Mouse (Mus musculus): ENCODE measurements around the gene Jkamp.
"Not testable (repeated sequence)": the region's sequence is repeated elsewhere in the genome, so short reads cannot be mapped to it uniquely, and the experiment has no call there.

The Jkamp gene

DNA sequence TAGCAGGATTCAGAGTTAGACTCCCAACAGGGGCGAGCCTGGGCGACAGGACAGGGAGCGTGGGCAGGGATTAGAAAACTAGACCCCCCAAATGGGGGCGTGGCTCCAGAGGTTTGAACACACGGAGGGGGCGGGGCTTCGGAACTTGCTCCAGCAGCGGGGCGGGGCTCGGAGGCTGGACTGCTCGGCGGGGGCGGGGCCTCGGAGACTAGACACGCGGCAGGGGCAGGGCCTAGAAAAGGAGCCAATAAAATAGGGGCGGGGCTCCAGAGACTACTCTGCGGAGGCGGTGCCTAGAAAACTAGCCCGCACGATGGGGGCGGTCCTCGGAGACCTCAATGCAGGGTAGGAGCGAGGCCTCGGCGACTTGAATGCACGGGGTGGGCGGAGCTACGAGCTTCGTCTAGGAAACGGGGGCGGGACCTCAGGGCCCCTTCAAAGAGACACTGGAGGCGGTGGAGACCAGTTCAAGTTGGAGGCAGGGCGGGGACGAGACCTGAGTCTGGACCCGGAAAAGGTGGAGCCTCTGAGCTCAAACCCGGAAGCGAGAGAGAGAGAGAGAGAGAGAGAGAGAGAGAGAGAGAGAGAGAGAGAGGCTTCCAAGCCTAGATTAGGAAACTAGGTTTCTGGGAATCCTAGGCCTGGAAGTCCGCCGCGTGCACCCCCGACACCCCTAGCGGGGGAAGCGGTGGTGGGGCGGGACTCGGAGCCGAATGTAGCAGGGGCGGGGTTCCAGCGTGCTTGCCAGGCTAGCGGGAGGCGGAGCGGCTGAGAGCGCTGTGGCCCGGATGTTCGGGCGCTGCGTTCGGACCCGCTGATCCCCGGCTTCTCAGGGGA lies at the start of gene Jkamp, which contains the start of gene L3hypdh:
TSS of gene Jkamp (plus strand) at position 261 of the 837 bp plus-strand sequence.
TSS of gene L3hypdh (minus strand) at position 111 of the 837 bp plus-strand sequence.
- peak; percentile 99 for DNase-seq (ENCODE audit: low read depth)

DNA sequence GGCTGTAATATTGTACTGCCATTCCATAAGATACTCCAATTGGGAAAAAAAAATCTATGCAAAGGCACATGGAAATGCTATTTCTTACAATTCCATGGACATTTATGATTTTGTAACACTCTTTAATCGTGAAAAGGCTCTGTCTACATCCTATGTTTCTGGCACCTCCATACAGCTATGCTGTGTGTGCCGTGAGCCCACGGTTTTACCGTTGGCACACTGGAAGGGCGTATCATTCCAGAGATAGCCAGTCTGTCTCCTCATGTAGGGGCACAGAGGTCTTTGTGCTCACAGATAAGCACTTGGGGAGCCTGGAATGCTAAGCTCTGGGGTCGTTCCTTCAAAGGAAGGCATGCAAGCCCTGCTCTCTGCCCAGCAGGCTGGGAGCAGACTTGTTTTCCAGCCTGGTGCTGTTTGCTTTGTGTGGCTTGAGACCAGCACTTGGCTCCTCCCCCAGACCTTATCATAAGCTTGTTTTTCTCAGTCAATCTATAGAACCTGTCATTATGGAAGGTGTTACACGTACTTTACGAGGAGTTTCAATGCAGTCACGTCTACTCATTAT lies 49.2 kb upstream of the Jkamp start:
- DNase-seq (ENCODE audit: low read depth): no peak

- DNase-seq (ENCODE audit: low read depth): no peak
These were observed 48.3 kb upstream of the Jkamp start for GRCm38 (mm10) chr12:72037049-72037448.

GRCm38 (mm10) chr12:72038866-72039265 lies 46.5 kb upstream of the Jkamp start:
- no peak for DNase-seq (ENCODE audit: low read depth)

- DNase-seq (ENCODE audit: low read depth): no peak
These were observed 45.9 kb upstream of the Jkamp start for GRCm38 (mm10) chr12:72039501-72039900.

DNA sequence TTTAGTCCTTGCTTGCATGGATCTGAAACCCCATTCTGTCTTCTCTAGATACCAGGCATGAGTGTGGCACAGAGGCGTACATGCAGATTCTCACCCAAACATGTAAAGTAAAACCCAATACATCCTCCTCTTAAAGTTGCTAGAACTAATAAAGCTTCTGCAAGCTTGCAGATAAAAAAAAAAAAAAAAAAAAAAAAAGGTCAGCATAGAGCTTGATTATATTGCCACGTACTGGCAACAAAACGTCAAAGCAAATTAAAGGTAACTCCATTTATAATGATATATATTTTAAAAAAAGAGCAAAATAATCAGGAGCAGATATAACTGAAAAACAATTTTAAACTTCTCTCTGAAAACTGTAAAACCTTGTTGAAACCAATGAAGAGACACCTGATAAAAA lies 44.2 kb upstream of the Jkamp start:
- no peak for DNase-seq (ENCODE audit: low read depth)

DNA sequence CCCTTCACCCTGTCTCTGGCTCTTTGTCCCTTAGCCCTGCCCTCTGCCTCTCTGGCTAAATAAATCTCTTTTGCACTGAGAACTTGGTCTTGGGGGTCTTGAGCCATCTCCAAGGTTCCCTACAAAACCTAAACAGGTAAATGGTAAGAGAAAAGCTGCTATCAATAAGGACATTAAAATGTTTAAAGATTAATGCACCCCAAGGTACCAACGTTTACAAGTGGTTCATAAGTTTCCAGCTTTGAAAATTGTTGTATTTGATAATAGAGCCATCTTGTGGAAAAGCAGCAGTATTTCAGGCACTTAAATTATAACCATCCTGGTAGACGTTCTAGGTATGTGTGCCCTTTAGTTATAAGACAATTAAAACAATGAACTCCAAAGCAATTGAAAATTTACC lies 37.9 kb upstream of the Jkamp start:
- no peak for DNase-seq (ENCODE audit: low read depth)

GRCm38 (mm10) chr12:72050156-72050555 lies 35.2 kb upstream of the Jkamp start:
- DNase-seq (ENCODE audit: low read depth): not testable (repeated sequence)

DNA sequence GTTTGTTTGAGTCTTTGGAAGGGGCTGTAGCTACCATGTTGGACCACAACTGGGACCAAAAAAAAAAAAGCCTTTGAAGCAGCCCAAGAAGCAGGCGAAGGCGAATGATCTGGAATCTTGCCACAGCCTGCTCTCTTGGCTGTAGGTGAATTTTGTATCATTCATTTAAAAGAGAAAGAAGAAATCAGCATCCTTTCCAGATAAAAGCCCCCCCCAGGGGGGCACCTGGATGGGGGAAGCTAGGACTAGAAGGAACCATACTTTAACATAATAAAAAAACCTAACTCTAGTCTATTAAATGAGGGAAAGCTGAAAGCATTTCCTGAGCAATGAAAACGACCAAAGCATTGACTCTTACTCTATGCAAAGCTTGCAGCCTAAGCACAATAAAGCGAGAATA lies 34.6 kb upstream of the Jkamp start:
- no peak for DNase-seq (ENCODE audit: low read depth)

GRCm38 (mm10) chr12:72052571-72052970 lies 32.8 kb upstream of the Jkamp start:
- DNase-seq (ENCODE audit: low read depth): no peak

DNA sequence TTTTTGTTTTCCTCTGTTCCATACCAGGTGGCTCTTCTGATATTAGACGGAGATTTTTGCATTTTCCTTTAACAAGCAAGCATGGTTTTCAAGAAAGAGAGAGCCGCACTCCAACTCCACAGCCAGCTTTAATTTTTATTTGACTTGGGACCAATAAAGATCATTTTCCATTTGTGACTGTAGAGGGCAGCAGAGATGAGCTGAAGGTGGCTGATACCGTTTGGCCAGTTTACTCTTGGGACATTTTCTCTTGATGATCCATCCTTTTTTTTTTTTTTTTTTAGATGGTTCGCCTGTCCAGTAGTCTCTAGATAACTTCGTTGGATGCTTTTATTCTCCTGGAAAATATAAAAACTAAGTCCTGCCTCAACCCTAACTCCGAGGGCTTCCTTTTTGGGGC lies 32.1 kb upstream of the Jkamp start:
- no peak for DNase-seq (ENCODE audit: low read depth)

DNA sequence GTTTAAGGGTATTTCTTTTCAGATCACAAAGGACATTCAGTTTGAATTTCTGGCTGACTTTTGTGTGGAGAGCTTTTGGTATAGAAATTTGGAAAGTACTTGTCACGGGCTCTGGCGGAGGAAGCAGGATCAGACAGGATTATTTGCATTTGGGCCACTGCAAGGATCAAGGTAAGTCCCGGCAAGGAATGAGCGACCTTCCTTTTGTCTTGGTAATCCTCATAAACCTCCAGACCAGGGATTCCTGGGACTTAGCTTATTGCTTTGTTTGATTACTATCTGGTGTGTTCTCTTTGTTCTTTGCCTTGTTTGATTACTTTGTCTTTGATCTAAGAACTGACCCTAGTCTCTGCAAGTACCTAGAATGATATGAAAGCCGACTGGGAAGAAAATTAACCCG lies 31.5 kb upstream of the Jkamp start:
- no peak for DNase-seq (ENCODE audit: low read depth)

- DNase-seq (ENCODE audit: low read depth): no peak
These were observed 27.6 kb upstream of the Jkamp start for GRCm38 (mm10) chr12:72057780-72058179.

DNA sequence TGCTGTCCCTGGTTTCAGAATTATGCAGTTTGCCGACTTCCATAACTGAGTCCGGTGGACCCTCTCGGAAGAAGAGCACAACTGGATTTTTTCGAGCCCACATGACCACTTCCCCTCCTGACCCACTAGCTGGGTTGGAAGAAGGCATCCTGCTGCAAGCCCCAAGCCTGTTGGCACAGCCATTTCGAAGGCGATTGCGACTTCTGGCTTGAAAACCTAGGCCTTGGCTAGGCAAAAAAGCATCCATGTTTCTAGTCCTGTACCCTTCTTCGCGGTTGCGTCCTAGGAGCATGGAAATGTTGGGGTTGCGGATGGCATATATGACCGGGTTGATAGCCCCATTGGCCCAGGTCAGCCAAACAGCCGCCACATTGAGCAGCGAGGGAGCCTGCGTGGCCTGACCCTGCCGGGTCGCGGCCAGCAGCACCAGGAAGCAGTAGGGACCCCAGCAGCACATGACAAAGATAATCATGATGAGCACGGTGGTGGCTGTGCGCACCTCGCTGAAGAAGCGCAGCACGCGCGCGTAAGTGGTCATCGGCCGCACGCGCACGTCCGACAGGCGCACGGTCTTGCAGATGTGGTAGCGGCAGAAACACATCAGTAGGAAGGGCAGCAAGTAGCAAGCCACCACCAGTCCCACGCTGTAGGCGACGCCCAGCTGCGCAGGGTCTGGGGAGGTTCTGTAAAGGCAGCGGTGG lies 15.6 kb upstream of the Jkamp start:
- no peak for DNase-seq (ENCODE audit: low read depth)

DNA sequence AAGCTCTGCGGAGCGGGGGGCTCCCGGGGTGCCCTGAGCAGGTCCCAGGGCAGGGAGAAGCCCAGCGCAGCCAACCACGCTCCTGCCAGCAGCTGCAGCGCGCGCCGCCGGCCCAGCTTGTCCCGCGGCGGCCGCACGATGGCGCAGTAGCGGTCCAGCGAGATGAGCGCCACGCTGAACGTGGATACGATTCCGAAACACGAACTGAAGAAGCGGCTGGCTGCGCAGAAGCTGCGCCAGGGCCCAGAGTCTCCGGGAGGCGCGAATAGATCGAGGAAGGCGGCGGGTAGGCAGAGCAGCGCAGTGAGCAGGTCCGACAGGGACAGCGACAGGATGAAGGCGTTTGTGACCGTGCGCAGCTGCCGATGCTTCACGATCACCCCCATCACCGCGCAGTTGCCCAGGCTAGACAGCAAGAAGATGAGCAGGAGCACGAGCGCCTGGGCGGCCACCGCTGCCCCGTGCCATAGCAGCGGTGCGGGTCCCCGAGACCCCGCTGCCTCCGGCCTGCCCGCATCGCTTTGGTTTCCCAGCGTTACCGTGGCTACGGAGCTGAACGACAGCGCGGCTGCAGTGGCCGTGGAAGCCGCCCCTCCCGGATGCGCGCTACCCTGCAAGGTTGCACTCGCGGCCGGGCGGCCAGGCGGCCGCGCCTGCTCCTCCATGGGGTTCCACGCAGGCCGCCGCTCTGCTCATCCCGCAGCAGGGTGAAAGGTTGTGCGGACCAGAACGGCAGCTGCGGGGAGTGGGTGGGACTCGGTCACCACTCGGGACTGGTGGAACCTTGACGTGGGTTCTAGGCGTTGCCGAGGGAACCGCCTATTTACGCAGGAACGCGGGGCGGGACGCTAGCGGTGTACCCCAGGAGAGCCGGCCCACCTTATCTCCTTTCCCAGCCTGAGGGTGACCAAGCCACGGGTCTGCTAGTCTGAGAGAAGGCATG lies 14.8 kb upstream of the Jkamp start, which contains the start of gene Gpr135:
TSS of gene Gpr135 (minus strand) at position 799 of the 943 bp plus-strand sequence.
- DNase-seq (ENCODE audit: low read depth): peak; percentile 52

GRCm38 (mm10) chr12:72078248-72078647 lies 7.1 kb upstream of the Jkamp start:
- DNase-seq (ENCODE audit: low read depth): no peak

DNA sequence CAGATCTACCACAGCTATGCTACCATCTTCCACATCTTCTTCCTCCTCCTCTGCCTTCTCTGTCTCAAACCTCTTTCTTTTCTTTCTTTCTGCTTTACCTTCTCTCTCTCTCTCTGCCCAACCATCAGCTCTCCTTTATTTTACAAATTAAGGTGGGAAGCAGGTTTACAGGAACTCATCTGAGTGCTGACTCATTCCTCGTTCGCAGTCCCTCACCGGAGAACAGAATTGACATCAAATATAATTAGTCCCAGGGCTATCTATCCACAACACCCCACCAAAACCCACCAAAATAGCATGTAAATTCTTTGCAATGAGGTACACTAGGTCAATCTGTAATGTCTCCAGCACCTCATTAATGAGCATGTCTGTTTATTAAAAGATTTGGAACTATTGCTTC lies 3.4 kb upstream of the Jkamp start:
- no peak for DNase-seq (ENCODE audit: low read depth)

DNA sequence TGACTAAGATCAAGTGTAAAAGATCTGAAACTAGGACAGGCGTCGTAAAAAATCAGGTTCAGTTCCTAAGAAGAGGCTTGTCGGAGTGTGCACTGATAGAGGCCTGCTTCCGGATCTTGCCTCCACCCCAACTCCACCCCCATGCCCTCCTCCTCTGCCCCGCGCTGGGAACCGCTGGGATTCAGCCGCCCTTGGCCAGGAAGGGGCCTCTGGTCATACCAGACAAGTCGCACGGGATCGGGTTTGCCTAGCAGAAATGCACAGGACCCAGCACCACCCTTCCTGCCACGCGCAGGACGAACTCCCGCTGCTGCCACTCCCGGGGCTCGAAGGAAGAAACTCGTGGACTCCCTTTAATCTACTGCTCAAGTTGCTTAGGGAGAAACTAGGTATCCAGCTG lies 3.0 kb upstream of the Jkamp start:
- DNase-seq (ENCODE audit: low read depth): no peak

GRCm38 (mm10) chr12:72083265-72083664 lies 2.1 kb upstream of the Jkamp start:
- no peak for DNase-seq (ENCODE audit: low read depth)

- no peak for DNase-seq (ENCODE audit: low read depth)
These were observed 947 bp upstream of the Jkamp start for GRCm38 (mm10) chr12:72084261-72085023.

GRCm38 (mm10) chr12:72085024-72085328 lies 413 bp upstream of the Jkamp start:
- no peak for DNase-seq (ENCODE audit: low read depth)
